Mouse (Mus musculus) kidney, adult 2 months (tissue): ENCODE measurements around the gene Slc7a14.

Experiments
- CTCF ChIP-seq: fragments of 200-500 bp; conservative IDR thresholded peaks from 2 replicates; pipeline ENCODE4 v1.5.1; 2011; ENCODE audit warnings: low read depth, mild to moderate bottlenecking, control low read depth, low read length, moderate library complexity, mixed read lengths; ENCODE audit not compliant: insufficient read depth, insufficient read length
- POLR2A ChIP-seq: fragments of 200-500 bp; IDR thresholded peaks from one replicate; pipeline ENCODE4 v1.6.1; 2011; ENCODE audit warnings: low read depth, low read length, control low read depth

DNA sequence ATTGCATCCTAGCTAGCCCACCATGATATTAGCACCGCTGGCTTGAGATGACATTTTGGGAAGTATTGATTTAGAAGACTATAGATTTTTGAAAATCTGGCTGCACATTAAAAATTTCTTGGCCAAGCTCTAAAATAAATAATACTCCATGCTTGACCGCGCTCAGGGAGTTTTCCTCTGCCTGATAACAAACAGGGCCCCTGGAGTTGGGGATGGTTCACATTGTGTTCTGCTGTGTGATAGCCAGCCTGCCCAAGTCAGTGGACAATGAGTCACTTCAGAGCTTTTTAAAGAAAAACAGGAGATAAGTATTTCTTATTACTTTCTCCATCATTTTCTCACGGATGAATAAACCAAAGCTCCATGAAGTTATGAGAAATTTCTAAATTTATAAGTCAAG, 90.1 kb downstream of the Slc7a14 start:
- TF ChIP-seq CTCF (no peak), POLR2A (no peak)
